Mouse (Mus musculus): ENCODE measurements around the gene Vps13d. TPM values are rescaled to one million over a fixed set of nuclear protein-coding genes. Genes with fewer than 3 reads are reported as not detected.
A peak's percentile ranks its signal among the peaks of the same experiment; 100 is the strongest.

Gene Vps13d
- polyA plus RNA-seq, 1 experiment from 2014 or later: 8.9 TPM

- H3K4me3 ChIP-seq (ENCODE audit: low read depth, low read length): no peak overlapping the region
- 90% methylated on average over 2 of the region's 2 CpGs for WGBS
Observed at GRCm38 (mm10) chr4:145033392-145033791, 161.4 kb downstream of the Vps13d start.

GRCm38 (mm10) chr4:145032637-145033036 is 162.2 kb downstream of the Vps13d start:
- Histone ChIP-seq H3K9ac (ENCODE audit: low read depth, low read length) (no peak overlapping the region), H3K4me1 (ENCODE audit: control insufficient read depth, insufficient read depth, low read length) (peaks cover 2% of the 10 kb centered on the region; the same call in 1 of the 2 replicates), H3K9me3 (replicated peaks; ENCODE audit: control insufficient read depth, low read length, poor library complexity, severe bottlenecking) (no peaks in the 10 kb centered on the region), H3K27me3 (ENCODE audit: control insufficient read depth, insufficient read depth, low read depth, low read length) (no peaks in the 10 kb centered on the region), H3K36me3 (ENCODE audit: control insufficient read depth, insufficient read depth, low read length) (0 out of 2 replicates have a peak, but pooled peaks cover 2% of the 10 kb centered on the region), H3K27ac (ENCODE audit: low read length) (no peak overlapping the region), H3K4me3 (ENCODE audit: low read depth, low read length) (no peak overlapping the region), H3K4me2 (ENCODE audit: low read length) (no peak overlapping the region)
- ATAC-seq: no peak
- 63% methylated on average over 2 of the region's 2 CpGs for WGBS

More at GRCm38 (mm10) chr4:145033392-145033791, 161.4 kb downstream of the Vps13d start:
- Histone ChIP-seq H3K9me3 (replicated peaks; ENCODE audit: control insufficient read depth, low read length, poor library complexity, severe bottlenecking) (no peaks in the 10 kb centered on the region), H3K36me3 (ENCODE audit: control insufficient read depth, insufficient read depth, low read length) (0 out of 2 replicates have a peak, but pooled peaks cover 4% of the 10 kb centered on the region), H3K4me1 (ENCODE audit: control insufficient read depth, insufficient read depth, low read length) (peaks cover 2% of the 10 kb centered on the region; the same call in 1 of the 2 replicates), H3K27me3 (ENCODE audit: control insufficient read depth, insufficient read depth, low read depth, low read length) (no peaks in the 10 kb centered on the region), H3K9ac (ENCODE audit: low read depth, low read length) (no peak overlapping the region), H3K27ac (ENCODE audit: low read length) (no peak overlapping the region), H3K4me2 (ENCODE audit: low read length) (no peak overlapping the region)
- ATAC-seq: no peak

- Histone ChIP-seq H3K27ac (ENCODE audit: low read length) (no peak overlapping the region), H3K9me3 (replicated peaks; ENCODE audit: control insufficient read depth, low read length, poor library complexity, severe bottlenecking) (no peaks in the 10 kb centered on the region), H3K4me1 (ENCODE audit: control insufficient read depth, insufficient read depth, low read length) (peaks cover 2% of the 10 kb centered on the region; the same call in 1 of the 2 replicates), H3K9ac (ENCODE audit: low read depth, low read length) (no peak overlapping the region), H3K4me2 (ENCODE audit: low read length) (no peak overlapping the region), H3K4me3 (ENCODE audit: low read depth, low read length) (no peak overlapping the region), H3K36me3 (ENCODE audit: control insufficient read depth, insufficient read depth, low read length) (no peaks in the 10 kb centered on the region), H3K27me3 (ENCODE audit: control insufficient read depth, insufficient read depth, low read depth, low read length) (no peaks in the 10 kb centered on the region)
- 83% methylated on average over 4 of the region's 4 CpGs for WGBS
- no peak for ATAC-seq
Observed at GRCm38 (mm10) chr4:145031510-145031909, 163.3 kb downstream of the Vps13d start.

GRCm38 (mm10) chr4:145026449-145026851 is 168.4 kb downstream of the Vps13d start:
- Histone ChIP-seq H3K27ac (ENCODE audit: low read length) (no peak overlapping the region), H3K9me3 (replicated peaks; ENCODE audit: control insufficient read depth, low read length, poor library complexity, severe bottlenecking) (no peaks in the 10 kb centered on the region), H3K9ac (ENCODE audit: low read depth, low read length) (no peak overlapping the region), H3K36me3 (ENCODE audit: control insufficient read depth, insufficient read depth, low read length) (no peaks in the 10 kb centered on the region), H3K4me3 (ENCODE audit: low read depth, low read length) (no peak overlapping the region), H3K4me2 (ENCODE audit: low read length) (no peak overlapping the region), H3K4me1 (ENCODE audit: control insufficient read depth, insufficient read depth, low read length) (no peaks in the 10 kb centered on the region), H3K27me3 (ENCODE audit: control insufficient read depth, insufficient read depth, low read depth, low read length) (no peaks in the 10 kb centered on the region)
- 74% methylated on average over 7 of the region's 7 CpGs for WGBS
- ATAC-seq: no peak

GRCm38 (mm10) chr4:145025409-145025762 is 169.4 kb downstream of the Vps13d start:
- ATAC-seq: no peak
- Histone ChIP-seq H3K9ac (ENCODE audit: low read depth, low read length) (no peak overlapping the region), H3K9me3 (replicated peaks; ENCODE audit: control insufficient read depth, low read length, poor library complexity, severe bottlenecking) (no peaks in the 10 kb centered on the region), H3K27me3 (ENCODE audit: control insufficient read depth, insufficient read depth, low read depth, low read length) (no peaks in the 10 kb centered on the region), H3K4me3 (ENCODE audit: low read depth, low read length) (no peak overlapping the region), H3K4me1 (ENCODE audit: control insufficient read depth, insufficient read depth, low read length) (no peaks in the 10 kb centered on the region), H3K4me2 (ENCODE audit: low read length) (no peak overlapping the region), H3K27ac (ENCODE audit: low read length) (peak overlapping the region; percentile 31; the same call in 1 of the 2 replicates), H3K36me3 (ENCODE audit: control insufficient read depth, insufficient read depth, low read length) (no peaks in the 10 kb centered on the region)
- 75% methylated on average over 7 of the region's 7 CpGs for WGBS

GRCm38 (mm10) chr4:145024694-145025408 is 170.0 kb downstream of the Vps13d start:
- 44% methylated on average over 8 of the region's 8 CpGs for WGBS
- Histone ChIP-seq H3K4me3 (ENCODE audit: low read depth, low read length) (no peak overlapping the region), H3K9ac (ENCODE audit: low read depth, low read length) (no peak overlapping the region), H3K9me3 (replicated peaks; ENCODE audit: control insufficient read depth, low read length, poor library complexity, severe bottlenecking) (no peaks in the 10 kb centered on the region), H3K36me3 (ENCODE audit: control insufficient read depth, insufficient read depth, low read length) (no peaks in the 10 kb centered on the region), H3K4me2 (ENCODE audit: low read length) (no peak overlapping the region), H3K27ac (ENCODE audit: low read length) (peak overlapping the region; percentile 24), H3K27me3 (ENCODE audit: control insufficient read depth, insufficient read depth, low read depth, low read length) (no peaks in the 10 kb centered on the region), H3K4me1 (ENCODE audit: control insufficient read depth, insufficient read depth, low read length) (no peaks in the 10 kb centered on the region)
- ATAC-seq: no peak

GRCm38 (mm10) chr4:145023911-145024310 is 170.9 kb downstream of the Vps13d start:
- no peak for ATAC-seq
- Histone ChIP-seq H3K27ac (ENCODE audit: low read length) (no peak overlapping the region), H3K4me1 (ENCODE audit: control insufficient read depth, insufficient read depth, low read length) (no peaks in the 10 kb centered on the region)

GRCm38 (mm10) chr4:145022815-145023214 is 172.0 kb downstream of the Vps13d start:
- no peak for ATAC-seq

More at GRCm38 (mm10) chr4:145023911-145024310, 170.9 kb downstream of the Vps13d start:
- H3K9ac ChIP-seq (ENCODE audit: low read depth, low read length): no peak overlapping the region
- 88% methylated on average over 6 of the region's 6 CpGs for WGBS
- no peaks in the 10 kb centered on the region for H3K9me3 ChIP-seq (replicated peaks; ENCODE audit: control insufficient read depth, low read length, poor library complexity, severe bottlenecking)
- H3K27me3 ChIP-seq (ENCODE audit: control insufficient read depth, insufficient read depth, low read depth, low read length): no peaks in the 10 kb centered on the region
- H3K4me2 ChIP-seq (ENCODE audit: low read length): no peak overlapping the region
- peaks cover 5% of the 10 kb centered on the region for H3K36me3 ChIP-seq (ENCODE audit: control insufficient read depth, insufficient read depth, low read length)
- no peak overlapping the region for H3K4me3 ChIP-seq (ENCODE audit: low read depth, low read length)

GRCm38 (mm10) chr4:145022211-145022610 is 172.6 kb downstream of the Vps13d start:
- Histone ChIP-seq H3K36me3 (ENCODE audit: control insufficient read depth, insufficient read depth, low read length) (peaks cover 5% of the 10 kb centered on the region), H3K4me3 (ENCODE audit: low read depth, low read length) (no peak overlapping the region), H3K9ac (ENCODE audit: low read depth, low read length) (no peak overlapping the region), H3K4me1 (ENCODE audit: control insufficient read depth, insufficient read depth, low read length) (no peaks in the 10 kb centered on the region), H3K9me3 (replicated peaks; ENCODE audit: control insufficient read depth, low read length, poor library complexity, severe bottlenecking) (no peaks in the 10 kb centered on the region), H3K27me3 (ENCODE audit: control insufficient read depth, insufficient read depth, low read depth, low read length) (no peaks in the 10 kb centered on the region), H3K27ac (ENCODE audit: low read length) (no peak overlapping the region), H3K4me2 (ENCODE audit: low read length) (no peak overlapping the region)
- ATAC-seq: no peak
- WGBS: 99% methylated on average over 2 of the region's 2 CpGs

More at GRCm38 (mm10) chr4:145022815-145023214, 172.0 kb downstream of the Vps13d start:
- Histone ChIP-seq H3K9me3 (replicated peaks; ENCODE audit: control insufficient read depth, low read length, poor library complexity, severe bottlenecking) (no peaks in the 10 kb centered on the region), H3K27ac (ENCODE audit: low read length) (no peak overlapping the region), H3K4me3 (ENCODE audit: low read depth, low read length) (no peak overlapping the region), H3K9ac (ENCODE audit: low read depth, low read length) (no peak overlapping the region), H3K27me3 (ENCODE audit: control insufficient read depth, insufficient read depth, low read depth, low read length) (no peaks in the 10 kb centered on the region), H3K4me1 (ENCODE audit: control insufficient read depth, insufficient read depth, low read length) (no peaks in the 10 kb centered on the region), H3K4me2 (ENCODE audit: low read length) (no peak overlapping the region), H3K36me3 (ENCODE audit: control insufficient read depth, insufficient read depth, low read length) (peaks cover 5% of the 10 kb centered on the region)
- 94% methylated on average over 5 of the region's 5 CpGs for WGBS
